Mouse (Mus musculus) lung, postnatal 0 days (tissue): Measurements from ENCODE around the gene 2200002D01Rik. TPM values are rescaled to one million over a fixed set of nuclear protein-coding genes. Genes with fewer than 3 reads are reported as not detected.
"Not testable (repeated sequence)": the region's sequence is repeated elsewhere in the genome, so short reads cannot be mapped to it uniquely, and the experiment has no call there.

ENCODE experiments used
- ATAC-seq: fragments of 200-750 bp; cut with Nextera tagmentation; 2 replicates; pipeline ENCODE4 v1.8.0; 2017; ENCODE audit warnings: moderate library complexity
- DNase-seq: peaks from one replicate; pipeline ENCODE4 v3.0.0-alpha.2; 2016; ENCODE audit warnings: low spot score
- H3K27ac ChIP-seq: fragments of 300-500 bp; sonication (generic); 2 replicates; pipeline ENCODE4 v1.5.1; 2014; ENCODE audit warnings: antibody characterized with exemption, mild to moderate bottlenecking, low read length, mixed read lengths
- H3K27me3 ChIP-seq: fragments of 300-500 bp; sonication (generic); replicated peaks from 2 replicates; pipeline ENCODE4 v1.6.1; 2014; ENCODE audit warnings: low read length, mixed read lengths; ENCODE audit not compliant: insufficient read depth
- H3K36me3 ChIP-seq: fragments of 300-500 bp; sonication (generic); 2 replicates; pipeline ENCODE4 v1.6.1; 2014; ENCODE audit warnings: low read length, mixed read lengths; ENCODE audit not compliant: insufficient read depth
- H3K4me1 ChIP-seq: fragments of 300-500 bp; sonication (generic); 2 replicates; pipeline ENCODE4 v1.6.1; 2014; ENCODE audit warnings: antibody characterized with exemption, low read depth, low read length, mixed read lengths; ENCODE audit not compliant: insufficient read depth
- H3K4me2 ChIP-seq: fragments of 300-500 bp; sonication (generic); replicated peaks from 2 replicates; pipeline ENCODE4 v1.6.1; 2014; ENCODE audit warnings: low read depth, mild to moderate bottlenecking, low read length, moderate library complexity, mixed read lengths
- H3K4me3 ChIP-seq: fragments of 300-500 bp; sonication (generic); 2 replicates; pipeline ENCODE4 v1.5.1; 2014; ENCODE audit warnings: low read depth, low read length
- H3K9ac ChIP-seq: fragments of 300-500 bp; sonication (generic); replicated peaks from 2 replicates; pipeline ENCODE4 v1.6.1; 2014; ENCODE audit warnings: low read depth, mild to moderate bottlenecking
- H3K9me3 ChIP-seq: fragments of 300-500 bp; sonication (generic); 2 replicates; pipeline ENCODE4 v1.6.1; 2016; ENCODE audit warnings: low read length, mixed read lengths
- CTCF ChIP-seq: IDR thresholded peaks from 2 replicates; pipeline ENCODE4 v1.5.1; 2016; ENCODE audit warnings: antibody characterized with exemption, mild to moderate bottlenecking
- EP300 ChIP-seq: IDR thresholded peaks from 2 replicates; pipeline ENCODE4 v1.6.1; 2016; ENCODE audit warnings: antibody characterized with exemption, mild to moderate bottlenecking, control low read depth
- WGBS: fragments of 180-500 bp; shearing (Covaris S2); extraction: QIAGEN DNeasy Blood & Tissue Kit; methylation state at CpG from one replicate; pipeline ENCODE4 v1.1.7; 2014; 5-methylcytosine and 5-hydroxymethylcytosine counted together
- polyA plus RNA-seq: library from polyadenylated mRNA; unstranded; fragments of >200 nt; fragmentation: Nextera tagmentation; extraction: Ambion mirVana; gene quantifications from 2 replicates; pipeline ENCODE4 v1.2.1, GENCODE M21; 2015

2200002D01Rik gene
- polyA plus RNA-seq, 1 experiment from 2014 or later = 123 TPM

- DNase-seq (peak; percentile 58), ATAC-seq (no peak)
- H3K4me1 ChIP-seq = no peaks in the 10 kb centered on the region
- H3K4me3 ChIP-seq = peak overlapping the region; percentile 27
- H3K9me3 ChIP-seq = no peaks in the 10 kb centered on the region
- TF ChIP-seq CTCF = no peak
- TF ChIP-seq EP300 = no peak
- WGBS = 21% methylated on average over 26 of the region's 26 CpGs
- peak overlapping the region; percentile 49 for H3K4me2 ChIP-seq
- no peaks in the 10 kb centered on the region for H3K36me3 ChIP-seq
- H3K27ac ChIP-seq = peak overlapping the region; percentile 88
- H3K27me3 ChIP-seq = no peaks in the 10 kb centered on the region
- peak overlapping the region; percentile 32; the same call in 1 of the 2 replicates for H3K9ac ChIP-seq
Observed at GRCm38 (mm10) chr7:29212199-29212765, 36.0 kb downstream of the 2200002D01Rik start.

GRCm38 (mm10) chr7:29211415-29212198 lies 36.7 kb downstream of the 2200002D01Rik start:
- no peak for TF ChIP-seq CTCF
- TF ChIP-seq EP300 = no peak
- peak; percentile 96 for DNase-seq
- no peaks in the 10 kb centered on the region for H3K9me3 ChIP-seq
- peak overlapping the region; percentile 88 for H3K27ac ChIP-seq
- no peaks in the 10 kb centered on the region for H3K36me3 ChIP-seq
- no peaks in the 10 kb centered on the region for H3K4me1 ChIP-seq
- H3K4me3 ChIP-seq = peak overlapping the region; percentile 27
- peak overlapping the region; percentile 32; the same call in 1 of the 2 replicates for H3K9ac ChIP-seq
- peak; percentile 91 for ATAC-seq
- H3K27me3 ChIP-seq = no peaks in the 10 kb centered on the region
- H3K4me2 ChIP-seq = peak overlapping the region; percentile 49
- 6% methylated on average over 34 of the region's 34 CpGs for WGBS

- H3K27me3 ChIP-seq, H3K4me1 ChIP-seq, H3K36me3 ChIP-seq, H3K9me3 ChIP-seq: not testable (repeated sequence)
- 24% methylated on average over 15 of the region's 15 CpGs for WGBS
- DNase-seq (peak; percentile 75), ATAC-seq (peak; percentile 63)
- Histone ChIP-seq H3K27ac (peak overlapping the region; percentile 88), H3K4me3 (peak overlapping the region; percentile 27), H3K4me2 (peak overlapping the region; percentile 49), H3K9ac (0 out of 2 replicates have a peak overlapping the region, but pooled peaks have one; percentile 32)
Observed at GRCm38 (mm10) chr7:29211013-29211412, 37.3 kb downstream of the 2200002D01Rik start.

GRCm38 (mm10) chr7:29202577-29202976 lies 45.7 kb downstream of the 2200002D01Rik start:
- ATAC-seq (no peak), DNase-seq (no peak)
- no peak overlapping the region for H3K9ac ChIP-seq
- no peak overlapping the region for H3K27ac ChIP-seq
- H3K36me3 ChIP-seq = no peaks in the 10 kb centered on the region
- H3K9me3 ChIP-seq = no peaks in the 10 kb centered on the region
- no peak overlapping the region for H3K4me2 ChIP-seq
- H3K4me3 ChIP-seq = no peak overlapping the region
- no peaks in the 10 kb centered on the region for H3K4me1 ChIP-seq
- H3K27me3 ChIP-seq = no peaks in the 10 kb centered on the region
- 77% methylated on average over 6 of the region's 6 CpGs for WGBS
- TF ChIP-seq EP300 = no peak
- no peak for TF ChIP-seq CTCF

Other genes with a start within 250 kb of the 2200002D01Rik start
- 0.01 and 0.05 TPM in 2 replicates for gene Ryr1, start 123.3 kb downstream of the 2200002D01Rik start, polyA plus RNA-seq
- 1.3 and 2.4 TPM in 2 replicates for gene Rasgrp4, start 113.6 kb downstream of the 2200002D01Rik start, polyA plus RNA-seq
- 35.7 and 40.2 TPM in 2 replicates for gene Fam98c, start 92.2 kb downstream of the 2200002D01Rik start, polyA plus RNA-seq
- gene Ggn, start 78.3 kb downstream of the 2200002D01Rik start, polyA plus RNA-seq = 0.11 and 0.44 TPM in 2 replicates
- 0.95 and 0.98 TPM in 2 replicates for gene Spred3, start 78.1 kb downstream of the 2200002D01Rik start, polyA plus RNA-seq
- 234 and 250 TPM in 2 replicates for gene Psmd8, start 67.8 kb downstream of the 2200002D01Rik start, polyA plus RNA-seq
- gene Catsperg1, start 34.4 kb downstream of the 2200002D01Rik start, polyA plus RNA-seq = 0.81 and 1.00 TPM in 2 replicates
- gene Kcnk6, start 16.0 kb downstream of the 2200002D01Rik start, polyA plus RNA-seq = 2.2 and 2.4 TPM in 2 replicates
- 93.9 and 96.2 TPM in 2 replicates for gene Yif1b, start 10.1 kb downstream of the 2200002D01Rik start, polyA plus RNA-seq
- gene Spint2, start 33.4 kb upstream of the 2200002D01Rik start, polyA plus RNA-seq = 429 and 453 TPM in 2 replicates
- 222 and 246 TPM in 2 replicates for gene Ppp1r14a, start 40.8 kb upstream of the 2200002D01Rik start, polyA plus RNA-seq
- 2.0 and 2.5 TPM in 2 replicates for gene Dpf1, start 55.5 kb upstream of the 2200002D01Rik start, polyA plus RNA-seq